Mouse (Mus musculus): Measurements from ENCODE around the gene Mast4.

Mast4 gene

DNA sequence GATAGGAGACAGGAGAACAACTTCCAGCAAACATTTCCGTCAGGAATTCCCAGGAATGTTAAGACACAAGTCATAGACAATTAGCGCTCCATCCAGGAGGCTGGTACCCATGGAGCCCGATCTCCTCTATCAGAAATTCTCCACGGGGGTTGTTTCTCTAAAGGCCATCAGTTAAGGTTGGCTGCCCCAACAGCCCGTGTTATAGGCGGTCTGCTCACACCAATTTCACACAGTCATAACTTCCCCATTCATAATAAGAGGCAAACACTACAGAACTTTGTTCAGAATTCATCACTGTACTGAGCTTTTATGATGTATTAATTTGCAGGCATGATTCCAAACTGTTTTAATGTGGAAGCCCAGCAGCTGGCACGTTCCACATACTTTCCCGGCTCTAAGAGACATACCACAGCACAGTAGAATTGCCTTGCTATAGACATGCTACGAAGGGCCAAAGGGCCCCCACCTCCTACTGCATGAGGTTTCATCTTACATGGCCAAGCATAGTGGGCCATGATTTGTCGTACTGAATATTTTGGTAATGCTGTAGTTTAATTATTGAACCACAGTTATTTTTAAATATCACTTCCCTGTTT, 19.1 kb downstream of the Mast4 start:
- no peak for DNase-seq (ENCODE audit: low read depth, low spot score)

DNA sequence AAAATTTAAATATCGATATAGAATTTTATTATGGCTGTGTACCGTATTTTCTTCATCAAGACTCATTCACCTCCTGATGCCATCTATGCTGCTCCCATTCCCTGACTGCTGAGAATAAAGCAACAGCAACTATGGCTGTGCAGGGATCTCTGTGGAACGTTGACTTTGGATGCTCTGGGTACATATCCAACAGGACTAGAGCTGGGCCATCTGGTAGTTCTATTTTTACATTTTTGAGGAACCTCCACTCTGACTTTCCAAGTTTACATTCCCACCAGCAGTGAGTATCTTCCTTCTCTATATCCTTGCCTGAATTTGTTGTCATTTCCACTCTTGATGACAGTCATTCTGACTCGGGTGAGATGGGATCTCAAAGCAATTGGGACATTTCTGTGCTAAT, 26.0 kb downstream of the Mast4 start:
- DNase-seq (ENCODE audit: low read depth, low spot score), result no peak

DNA sequence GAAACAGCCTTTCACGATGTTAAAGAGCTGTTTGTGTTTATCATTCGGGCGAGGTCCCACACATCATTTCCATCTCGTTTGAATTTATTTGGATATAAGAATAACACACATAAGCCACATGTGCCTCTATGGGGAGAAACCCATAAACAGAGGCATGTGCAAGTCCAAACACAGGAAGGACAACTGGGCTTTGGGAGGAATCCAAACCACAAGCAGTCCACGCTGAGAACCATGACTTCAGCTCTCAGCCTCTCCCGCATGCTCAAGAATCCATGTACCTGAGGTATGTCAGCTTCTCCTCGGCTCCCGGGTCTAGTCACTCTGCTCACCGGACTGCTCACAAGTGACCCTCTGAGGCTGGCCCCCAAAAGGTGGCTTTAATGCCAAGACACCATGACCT, 30.5 kb downstream of the Mast4 start:
- no peak for DNase-seq (ENCODE audit: low read depth, low spot score)

DNA sequence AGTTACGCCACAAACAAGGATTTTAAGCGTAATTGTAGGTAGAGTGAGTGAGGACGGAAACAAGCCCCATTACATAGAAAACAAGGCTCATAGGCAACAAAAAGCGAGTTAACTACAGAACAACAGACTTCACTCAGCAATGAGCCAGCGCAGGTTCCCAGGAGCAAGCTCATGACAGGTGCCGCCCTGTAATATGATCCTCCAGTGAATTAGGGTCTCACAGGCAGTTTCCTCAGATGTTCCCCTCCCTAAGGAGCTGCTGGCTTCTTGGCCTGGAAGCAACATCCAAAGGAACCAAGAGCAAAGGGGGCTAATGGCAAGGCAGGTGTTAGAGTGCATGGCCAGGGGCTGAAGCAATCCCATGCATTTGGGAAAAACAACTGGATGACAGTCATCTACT, 31.8 kb downstream of the Mast4 start:
- DNase-seq (ENCODE audit: low read depth, low spot score), result no peak

DNA sequence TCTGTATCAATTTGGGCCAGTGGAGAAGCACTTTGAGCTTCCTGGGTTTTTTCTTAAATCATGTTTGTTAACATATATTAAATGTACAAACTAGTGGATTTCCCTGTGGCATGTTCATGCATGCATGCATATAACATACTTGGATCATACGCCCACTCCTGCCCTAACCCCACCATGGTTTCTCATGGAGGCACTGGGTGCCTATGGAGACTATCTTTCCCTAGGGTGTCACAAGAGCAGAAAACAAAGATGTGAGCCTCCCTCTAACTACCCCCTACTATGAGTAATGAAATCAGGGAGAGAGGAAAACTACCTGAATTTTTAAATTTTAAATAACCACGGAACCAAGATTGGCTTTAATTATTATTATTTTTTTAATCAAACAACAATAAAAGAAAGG, 32.2 kb downstream of the Mast4 start:
- no peak for DNase-seq (ENCODE audit: low read depth, low spot score)

DNA sequence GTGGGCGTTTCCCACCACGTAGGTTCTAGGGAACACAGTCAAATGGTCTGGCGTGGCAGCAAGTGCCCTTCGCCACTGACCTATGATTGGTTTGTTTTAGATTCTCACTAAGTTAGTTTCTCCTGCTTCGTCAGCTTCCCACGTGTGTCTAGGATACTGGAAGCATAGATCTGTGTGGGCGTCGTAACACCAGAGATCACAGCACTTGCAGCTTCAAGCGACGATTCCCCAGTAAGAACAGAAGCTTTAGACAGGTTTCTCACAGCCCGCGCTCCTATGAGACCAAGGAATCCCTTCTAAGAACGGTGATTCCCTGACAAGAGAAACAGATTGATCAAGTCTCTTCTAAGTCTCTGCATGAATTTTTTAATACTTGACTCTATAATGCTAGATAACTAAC, 39.9 kb downstream of the Mast4 start:
- DNase-seq (ENCODE audit: low read depth, low spot score), result no peak

DNA sequence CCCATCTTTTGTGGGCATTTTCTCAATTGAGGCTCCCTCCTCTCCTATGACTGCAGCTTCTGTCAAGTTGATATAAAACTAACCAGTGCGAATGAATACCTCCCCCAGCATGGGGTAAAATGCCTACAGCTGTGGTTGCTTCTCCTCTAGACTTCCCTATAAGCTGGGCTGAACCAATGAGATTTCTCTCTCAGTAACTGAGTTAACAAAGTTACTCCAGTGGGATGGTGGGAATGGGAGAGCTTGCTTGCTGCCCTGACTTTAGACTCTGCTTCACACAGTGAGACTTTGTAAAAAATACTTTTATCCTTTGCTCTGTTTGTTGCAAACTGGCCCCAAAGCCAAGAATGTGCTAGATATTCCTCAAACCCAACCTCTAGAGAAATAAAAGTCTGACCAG, 41.2 kb downstream of the Mast4 start:
- no peak for DNase-seq (ENCODE audit: low read depth, low spot score)

DNA sequence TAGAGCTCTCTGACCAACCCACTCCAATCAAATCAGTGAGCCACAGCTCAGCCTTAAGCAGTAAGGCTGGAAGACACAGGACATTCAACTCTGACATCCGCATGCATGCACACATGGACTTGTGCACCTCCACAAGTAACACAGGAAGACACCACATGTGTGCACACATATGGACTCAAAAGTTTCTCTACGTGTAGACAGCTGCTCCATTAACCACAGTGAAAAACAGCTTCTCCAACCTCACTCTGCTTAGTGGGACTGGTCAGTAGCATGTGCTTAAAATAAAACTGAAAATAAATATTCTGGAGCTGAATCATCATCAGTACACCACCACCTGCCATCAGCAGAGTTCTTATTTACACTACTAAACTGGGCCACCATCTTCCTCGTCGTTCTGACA, 43.2 kb downstream of the Mast4 start:
- no peak for DNase-seq (ENCODE audit: low read depth, low spot score)

DNA sequence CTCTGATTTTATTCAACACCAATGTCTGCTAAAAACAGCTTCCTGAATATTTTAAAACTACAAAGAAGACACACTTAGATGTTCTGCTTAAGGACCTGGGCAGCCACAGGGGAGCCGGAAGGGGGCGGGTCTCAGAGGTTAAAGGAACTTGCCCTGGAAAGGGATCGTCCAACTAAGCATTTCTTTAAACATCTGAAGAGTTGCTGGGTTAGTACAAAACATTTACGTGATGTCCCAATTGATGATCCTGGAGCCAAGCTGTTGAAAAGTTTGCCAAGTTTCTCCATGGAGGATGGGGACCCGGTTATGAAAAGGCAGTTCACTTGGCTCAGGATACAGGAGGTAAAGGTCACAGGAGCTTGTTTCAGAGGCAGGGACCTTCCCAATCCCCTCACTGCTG, 48.5 kb downstream of the Mast4 start:
- DNase-seq (ENCODE audit: low read depth, low spot score), result no peak

DNA sequence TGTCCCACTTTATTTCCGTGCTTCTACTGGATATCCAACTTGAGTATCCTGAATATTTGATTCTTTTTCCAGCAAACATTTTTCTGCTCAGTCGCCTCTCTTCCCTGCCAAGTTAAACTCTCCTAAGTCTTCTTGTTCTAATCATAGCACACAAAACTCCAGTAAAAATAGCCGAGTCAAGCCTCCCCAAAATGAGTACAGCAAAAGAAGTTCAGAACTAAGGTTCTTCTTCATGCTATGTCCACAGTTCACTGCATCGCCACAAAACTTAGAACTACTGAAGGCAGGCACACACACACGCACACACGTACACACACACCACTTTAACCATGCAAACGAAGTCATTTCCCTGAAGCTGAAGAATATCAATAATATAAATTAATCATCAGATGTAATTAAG, 49.3 kb downstream of the Mast4 start:
- no peak for DNase-seq (ENCODE audit: low read depth, low spot score)

DNA sequence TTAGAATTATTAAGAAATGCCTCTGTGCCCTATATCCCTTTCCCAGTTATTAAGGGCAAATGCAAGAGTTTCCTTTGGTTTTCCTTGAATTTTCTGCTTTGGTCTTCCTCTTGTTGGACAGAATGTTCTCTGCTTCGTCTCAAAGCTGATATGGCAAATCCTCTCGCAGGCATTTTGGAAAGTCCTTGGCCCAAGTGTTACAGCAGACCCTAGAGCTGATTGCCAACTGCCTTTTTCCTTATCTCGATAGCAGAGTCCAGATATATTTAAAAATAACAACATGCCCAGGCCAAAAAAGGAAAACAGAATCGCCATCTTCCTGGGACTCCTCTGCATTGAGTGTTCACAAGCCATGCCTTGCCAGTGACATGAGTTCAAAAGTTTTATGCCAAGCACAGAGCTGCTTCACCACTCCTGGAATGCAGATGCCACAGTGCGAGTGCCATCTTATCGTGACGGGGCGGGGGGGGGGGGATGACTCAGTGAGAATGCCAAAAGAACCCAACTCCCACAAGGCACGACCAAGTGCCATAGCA, 63.4 kb downstream of the Mast4 start:
- DNase-seq (ENCODE audit: low read depth, low spot score), result no peak

DNA sequence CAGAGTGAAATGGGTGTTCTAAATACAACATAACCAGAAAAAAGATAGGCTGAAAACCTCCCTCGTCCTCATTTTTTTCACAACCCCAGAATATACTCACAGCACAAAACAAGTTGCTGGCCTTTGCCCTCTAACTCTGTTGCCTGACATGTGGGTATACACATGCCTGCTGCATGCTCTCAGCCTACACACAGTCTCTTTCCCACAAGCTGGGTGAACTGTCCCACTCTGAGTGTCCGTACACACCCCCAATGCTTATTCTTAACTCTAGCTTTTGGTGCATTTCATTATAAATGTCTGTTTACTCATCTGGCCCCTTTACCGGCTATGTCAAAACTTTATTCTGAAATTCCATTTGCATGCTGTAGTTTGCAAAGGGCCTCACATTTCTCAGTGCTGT, 71.6 kb downstream of the Mast4 start:
- DNase-seq (ENCODE audit: low read depth, low spot score), result no peak

DNA sequence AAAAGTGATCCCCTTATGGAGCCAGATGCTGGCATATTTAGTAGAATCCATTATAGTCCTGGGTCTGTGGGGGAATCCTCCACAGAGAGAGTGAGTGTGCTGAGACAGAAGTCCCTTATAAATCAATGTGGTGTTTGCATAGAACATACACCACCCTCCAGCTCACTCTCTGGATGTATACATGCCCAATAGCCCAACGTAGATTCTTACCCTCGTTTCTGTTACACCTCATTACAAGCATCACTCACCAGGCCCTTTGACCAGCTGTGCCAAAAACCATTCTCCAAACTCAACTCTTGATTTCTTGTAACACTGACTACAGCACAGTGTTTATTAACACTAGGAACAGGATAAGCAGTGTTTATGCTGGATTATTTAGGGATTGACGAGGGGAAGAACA, 72.2 kb downstream of the Mast4 start:
- no peak for DNase-seq (ENCODE audit: low read depth, low spot score)

DNA sequence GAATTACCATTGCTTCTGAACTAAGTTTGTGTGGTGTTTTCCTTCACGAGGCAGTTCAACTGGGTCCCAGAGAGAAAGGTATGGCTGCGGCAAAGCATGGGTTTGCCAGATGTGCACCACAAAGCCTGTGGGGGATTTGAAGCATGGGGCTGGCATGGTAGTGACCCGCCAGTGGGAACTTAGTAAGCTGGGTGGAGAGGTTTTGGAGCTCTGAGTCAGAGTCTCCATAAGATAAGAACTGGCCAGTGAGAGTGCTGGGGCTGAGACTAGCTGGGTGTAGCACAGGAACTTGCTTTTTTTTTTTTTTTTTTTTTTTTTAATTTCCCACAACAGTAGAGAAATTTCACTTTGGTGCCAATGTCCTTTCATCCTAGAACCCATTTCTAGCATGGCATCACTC, 73.9 kb downstream of the Mast4 start:
- DNase-seq (ENCODE audit: low read depth, low spot score), result no peak

DNA sequence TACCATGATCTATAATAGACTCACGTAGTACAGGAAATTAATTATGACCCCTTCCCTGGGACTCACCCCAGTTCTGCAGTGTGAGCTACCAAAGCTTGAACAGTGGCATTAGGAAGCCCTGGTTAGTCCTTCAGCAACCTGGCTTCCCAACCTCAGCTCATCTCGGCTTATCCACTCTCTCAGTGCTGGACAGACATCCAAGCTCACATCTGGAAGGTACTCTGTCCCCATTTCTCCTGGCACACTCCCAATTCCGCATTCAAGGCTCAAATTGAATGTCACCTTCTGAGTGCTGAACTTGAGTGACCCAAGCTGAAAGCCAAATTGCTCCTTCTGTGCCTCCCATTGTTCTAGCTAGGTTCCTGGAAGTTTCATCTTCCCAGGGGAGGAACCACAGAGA, 76.2 kb downstream of the Mast4 start:
- no peak for DNase-seq (ENCODE audit: low read depth, low spot score)

DNA sequence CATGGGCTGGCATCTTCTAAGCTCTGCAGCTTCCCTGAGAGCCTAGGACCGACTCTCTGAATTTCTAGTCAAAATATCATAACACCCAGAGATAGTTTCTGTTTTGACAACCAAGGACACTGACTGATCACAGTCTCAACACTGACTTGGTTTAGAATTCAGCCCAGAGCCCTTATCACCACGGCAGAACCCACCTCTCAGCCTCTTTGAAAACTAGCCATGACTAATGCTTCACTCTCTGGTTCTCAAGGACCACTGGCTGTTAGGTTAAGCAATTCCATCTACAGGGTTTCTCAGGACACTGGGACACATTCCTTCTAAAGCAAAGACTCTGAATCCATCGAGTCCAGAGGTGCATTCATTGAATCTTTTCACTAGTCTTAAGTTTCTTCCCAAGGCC, 79.4 kb downstream of the Mast4 start:
- no peak for DNase-seq (ENCODE audit: low read depth, low spot score)

DNA sequence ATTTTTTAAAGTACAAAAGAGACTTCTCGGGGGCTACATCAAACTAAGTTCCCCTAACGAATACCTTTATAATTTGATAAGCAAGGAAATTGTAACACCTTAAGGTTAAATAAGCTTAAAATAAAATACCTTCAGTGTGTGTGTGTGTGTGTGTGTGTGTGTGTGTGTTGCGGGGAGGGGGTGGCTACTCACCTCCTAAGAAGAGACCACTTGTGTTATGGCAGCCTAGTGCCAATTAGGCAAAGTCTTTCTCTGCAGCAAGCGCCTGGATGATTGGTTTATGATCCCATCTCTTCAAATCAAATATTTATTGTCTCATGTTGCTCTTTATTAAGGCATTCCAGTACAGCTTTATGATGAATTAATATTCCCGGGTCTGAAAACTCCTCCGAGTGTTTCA, 81.2 kb downstream of the Mast4 start:
- DNase-seq (ENCODE audit: low read depth, low spot score), result no peak

DNA sequence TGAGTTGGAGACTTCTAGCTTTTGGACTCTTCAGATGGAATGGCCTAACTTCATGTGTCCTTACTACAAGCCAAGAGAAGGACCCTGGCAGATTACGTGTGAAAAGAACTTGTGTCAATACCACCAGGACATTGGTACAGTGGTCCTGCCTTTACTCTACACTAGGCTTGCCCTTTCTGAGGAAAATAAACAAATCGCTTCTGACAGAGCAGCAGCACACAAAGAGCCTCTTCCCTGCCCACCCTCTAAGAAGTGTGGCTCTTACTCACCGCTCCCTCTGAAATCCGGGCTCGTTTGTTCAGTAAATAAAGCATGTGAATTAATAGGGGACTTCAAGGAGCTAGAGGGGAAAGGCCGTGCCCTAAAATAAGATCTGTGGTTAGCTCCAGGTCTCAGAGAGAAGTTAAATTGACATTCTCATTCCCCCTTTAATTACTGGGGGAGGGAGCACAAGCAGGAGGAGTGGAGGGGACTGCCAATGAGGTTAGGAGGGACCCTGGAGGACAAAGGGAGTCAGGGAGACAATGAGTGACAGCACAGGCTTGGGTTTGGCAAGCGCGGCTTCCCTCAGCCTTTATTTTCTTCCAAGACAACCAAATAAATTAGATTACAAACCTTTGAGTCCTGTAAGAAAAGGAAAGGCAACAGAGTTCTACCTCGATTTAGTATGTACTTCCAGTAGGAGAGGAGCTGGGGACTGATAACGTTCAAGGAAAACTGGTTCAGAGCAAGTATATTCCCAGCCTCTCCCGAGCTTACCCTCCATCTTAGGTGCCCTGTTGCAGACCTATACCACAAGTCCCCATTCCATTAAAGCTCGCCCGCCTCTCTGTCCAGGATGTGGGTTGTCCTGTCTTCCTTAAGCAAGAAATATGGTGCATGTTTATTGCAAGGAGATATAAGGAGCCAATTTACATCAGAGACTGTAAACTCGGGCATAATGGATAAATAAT, 85.9 kb downstream of the Mast4 start:
- no peak for DNase-seq (ENCODE audit: low read depth, low spot score)

DNA sequence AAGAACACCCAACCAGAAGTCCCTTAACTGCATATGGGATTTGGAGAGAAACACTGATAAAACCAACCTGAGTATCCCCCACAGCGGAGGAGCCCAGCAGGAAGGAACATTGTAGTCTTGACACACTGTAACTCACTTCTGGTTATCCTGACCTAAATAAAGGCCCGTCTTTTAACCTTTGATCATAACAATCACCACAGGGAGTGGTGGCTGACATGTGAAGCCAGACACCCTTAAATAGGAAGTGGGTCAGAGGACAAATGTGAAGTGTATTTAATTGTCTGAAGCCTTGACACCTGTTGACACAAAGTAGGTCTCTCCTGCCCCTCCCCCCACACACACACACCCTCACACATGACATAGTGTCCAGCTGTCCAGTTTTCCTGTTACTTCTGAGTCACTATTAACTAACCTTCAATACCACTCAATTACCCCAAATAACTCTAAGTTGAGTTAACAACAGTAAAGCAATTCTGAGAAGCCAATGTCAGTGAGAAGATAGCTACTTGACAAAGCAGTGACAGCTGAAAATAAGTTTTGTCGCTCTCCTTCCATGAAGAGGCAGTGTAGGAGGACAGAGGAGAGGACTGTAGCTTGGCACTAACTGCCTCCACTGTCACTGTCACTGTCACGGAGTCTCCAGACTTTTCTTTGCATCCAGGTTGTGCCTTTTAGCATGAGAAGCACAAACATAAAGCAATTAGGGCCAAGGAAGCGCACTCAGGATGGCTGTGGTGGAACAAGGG, 87.2 kb downstream of the Mast4 start:
- no peak for DNase-seq (ENCODE audit: low read depth, low spot score)

DNA sequence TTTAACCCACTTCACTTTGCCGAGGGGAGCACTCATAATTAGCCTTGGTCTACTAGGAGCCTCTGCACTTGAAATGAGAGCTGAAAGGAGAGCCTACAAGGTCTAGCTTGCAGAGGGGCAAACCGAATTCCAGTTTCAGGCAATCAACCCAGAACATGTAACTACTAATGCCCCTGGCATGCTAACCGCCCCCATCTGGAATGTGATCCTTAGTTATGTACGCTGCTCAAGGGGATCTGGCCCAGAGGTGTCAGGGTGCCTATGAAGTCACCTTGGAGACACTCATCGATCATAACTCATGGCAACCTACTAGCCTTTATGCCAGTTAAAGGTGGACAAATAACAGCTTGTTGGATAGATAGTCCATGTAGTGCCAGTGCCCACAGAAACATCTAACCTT, 88.9 kb downstream of the Mast4 start:
- DNase-seq (ENCODE audit: low read depth, low spot score), result no peak

DNA sequence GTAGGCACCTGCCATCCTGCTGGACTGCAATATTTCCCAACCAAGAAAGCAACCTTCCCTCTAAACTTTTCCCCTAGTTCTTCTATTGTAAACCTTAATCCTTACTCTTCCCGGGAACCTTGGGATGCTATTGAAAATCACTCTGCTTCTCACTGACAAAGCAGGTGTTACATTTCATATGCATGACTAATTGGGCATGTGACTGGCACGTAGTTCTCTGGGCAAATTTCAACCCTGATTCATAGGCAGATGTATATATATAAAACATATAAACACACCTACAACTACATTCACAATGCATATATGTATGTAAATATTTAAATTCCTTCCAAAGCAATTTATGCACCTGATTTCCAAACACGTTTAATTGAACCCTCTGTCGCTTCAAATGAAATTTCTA, 90.2 kb downstream of the Mast4 start:
- DNase-seq (ENCODE audit: low read depth, low spot score), result no peak

DNA sequence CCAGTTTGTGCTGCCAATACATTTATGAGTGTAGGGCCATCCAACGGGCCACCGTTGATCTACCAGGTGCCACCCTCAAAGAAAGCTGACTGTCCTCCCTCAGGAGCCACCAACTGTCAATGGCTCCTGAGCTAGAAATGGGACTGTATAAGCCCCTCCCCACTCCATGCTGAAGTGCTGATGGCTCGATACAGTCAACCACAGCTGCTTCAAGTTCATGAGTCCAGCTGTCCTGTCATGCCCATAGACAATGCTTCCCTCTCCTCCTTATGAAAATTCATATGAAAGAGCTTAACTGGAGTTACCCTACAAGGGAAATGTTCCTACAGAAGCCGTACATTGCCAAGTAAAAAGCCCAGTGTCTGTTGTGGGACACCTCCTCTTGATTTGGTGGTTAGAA, 93.2 kb downstream of the Mast4 start:
- no peak for DNase-seq (ENCODE audit: low read depth, low spot score)
